Mouse (Mus musculus) hindbrain, postnatal 0 days (tissue): Measurements from ENCODE around the gene Nexn. TPM values are rescaled to one million over a fixed set of nuclear protein-coding genes. Genes with fewer than 3 reads are reported as not detected.
A peak's percentile ranks its signal among the peaks of the same experiment; 100 is the strongest.
"Not testable (repeated sequence)": the region's sequence is repeated elsewhere in the genome, so short reads cannot be mapped to it uniquely, and the experiment has no call there.

Experiments
- ATAC-seq: fragments of 200-750 bp; cut with Nextera tagmentation; 2 replicates; pipeline ENCODE4 v1.8.0; 2017; ENCODE audit warnings: mild to moderate bottlenecking, moderate TSS enrichment, moderate library complexity
- DNase-seq: peaks from one replicate; pipeline ENCODE4 v3.0.0-alpha.2; 2015; ENCODE audit warnings: low spot score
- H3K27ac ChIP-seq: fragments of 300-500 bp; sonication (generic); 2 replicates; pipeline ENCODE4 v1.5.1; 2014; ENCODE audit warnings: mild to moderate bottlenecking
- H3K27me3 ChIP-seq: fragments of 300-500 bp; sonication (generic); 2 replicates; pipeline ENCODE4 v1.6.1; 2014; ENCODE audit warnings: low read length, mixed read lengths; ENCODE audit not compliant: insufficient read depth
- H3K36me3 ChIP-seq: fragments of 300-500 bp; sonication (generic); 2 replicates; pipeline ENCODE4 v1.6.1; 2014; ENCODE audit warnings: low read length, mixed read lengths; ENCODE audit not compliant: insufficient read depth
- H3K4me1 ChIP-seq: fragments of 300-500 bp; sonication (generic); 2 replicates; pipeline ENCODE4 v1.6.1; 2014; ENCODE audit warnings: antibody characterized with exemption, low read length, mixed read lengths; ENCODE audit not compliant: insufficient read depth
- H3K4me2 ChIP-seq: fragments of 300-500 bp; sonication (generic); 2 replicates; pipeline ENCODE4 v1.6.1; 2014; ENCODE audit warnings: low read depth, mild to moderate bottlenecking, low read length, moderate library complexity, mixed read lengths
- H3K4me3 ChIP-seq: fragments of 300-500 bp; sonication (generic); 2 replicates; pipeline ENCODE4 v1.5.1; 2014; ENCODE audit warnings: low read length
- H3K9ac ChIP-seq: fragments of 300-500 bp; sonication (generic); replicated peaks from 2 replicates; pipeline ENCODE4 v1.6.1; 2014; ENCODE audit warnings: mild to moderate bottlenecking, low read length, moderate library complexity, mixed read lengths
- H3K9me3 ChIP-seq: fragments of 300-500 bp; sonication (generic); 2 replicates; pipeline ENCODE4 v1.6.1; 2016; ENCODE audit warnings: low read length, mixed read lengths
- CTCF ChIP-seq: IDR thresholded peaks from 2 replicates; pipeline ENCODE4 v1.5.1; 2016; ENCODE audit warnings: antibody characterized with exemption, control low read depth, low read depth
- WGBS: fragments of 180-500 bp; shearing (Covaris S2); extraction: QIAGEN DNeasy Blood & Tissue Kit; methylation state at CpG from one replicate; pipeline ENCODE4 v1.1.7; 2014; 5-methylcytosine and 5-hydroxymethylcytosine counted together
- polyA plus RNA-seq: library from polyadenylated mRNA; unstranded; fragments of >200 nt; fragmentation: Nextera tagmentation; extraction: Ambion mirVana; gene quantifications from 2 replicates; pipeline ENCODE4 v1.2.1, GENCODE M21; 2015
- total RNA-seq: library from RNA; depleted of rRNA; stranded (reverse); fragments of >200 nt; gene quantifications from 2 replicates; pipeline ENCODE4 v1.2.3, GENCODE M21; 2014

Gene Nexn
- total and polyA plus RNA-seq, 2 experiments from 2014 or later = 0.37 to 2.5 TPM

GRCm38 (mm10) chr3:152202942-152203341 is 63.2 kb downstream of the Nexn start:
- no peak overlapping the region for H3K9ac ChIP-seq
- H3K27ac ChIP-seq = no peak overlapping the region
- H3K4me1 ChIP-seq = no peaks in the 10 kb centered on the region
- DNase-seq (no peak), ATAC-seq (no peak)
- H3K4me3 ChIP-seq = no peak overlapping the region
- H3K27me3 ChIP-seq = no peaks in the 10 kb centered on the region
- H3K9me3 ChIP-seq = no peaks in the 10 kb centered on the region
- H3K4me2 ChIP-seq = no peak overlapping the region
- no peaks in the 10 kb centered on the region for H3K36me3 ChIP-seq
- no peak for TF ChIP-seq CTCF

GRCm38 (mm10) chr3:152201651-152202050 is 64.5 kb downstream of the Nexn start:
- H3K4me3 ChIP-seq = no peak overlapping the region
- DNase-seq = no peak
- no peak overlapping the region for H3K27ac ChIP-seq
- no peaks in the 10 kb centered on the region for H3K9me3 ChIP-seq
- WGBS = 91% methylated on average over 2 of the region's 2 CpGs
- H3K4me1 ChIP-seq = no peaks in the 10 kb centered on the region
- no peaks in the 10 kb centered on the region for H3K36me3 ChIP-seq
- ATAC-seq = no peak
- no peak for TF ChIP-seq CTCF
- no peaks in the 10 kb centered on the region for H3K27me3 ChIP-seq
- no peak overlapping the region for H3K4me2 ChIP-seq
- H3K9ac ChIP-seq = no peak overlapping the region

GRCm38 (mm10) chr3:152201181-152201580 is 65.0 kb downstream of the Nexn start:
- Histone ChIP-seq H3K36me3 (no peaks in the 10 kb centered on the region), H3K4me2 (no peak overlapping the region), H3K9me3 (no peaks in the 10 kb centered on the region), H3K27me3 (no peaks in the 10 kb centered on the region), H3K4me1 (no peaks in the 10 kb centered on the region), H3K4me3 (no peak overlapping the region), H3K9ac (no peak overlapping the region), H3K27ac (no peak overlapping the region)
- TF ChIP-seq CTCF = no peak
- DNase-seq (no peak), ATAC-seq (no peak)
- WGBS = 94% methylated on average over 3 of the region's 3 CpGs

- Histone ChIP-seq H3K4me2 (no peak overlapping the region), H3K36me3 (no peaks in the 10 kb centered on the region), H3K27ac (no peak overlapping the region), H3K27me3 (no peaks in the 10 kb centered on the region), H3K4me3 (no peak overlapping the region), H3K4me1 (no peaks in the 10 kb centered on the region), H3K9me3 (no peaks in the 10 kb centered on the region), H3K9ac (no peak overlapping the region)
- no peak for TF ChIP-seq CTCF
- WGBS = 69% methylated on average over 3 of the region's 3 CpGs
- ATAC-seq (no peak), DNase-seq (no peak)
These were observed 67.0 kb downstream of the Nexn start for GRCm38 (mm10) chr3:152199125-152199524.

- H3K36me3 ChIP-seq, H3K27ac ChIP-seq, H3K9me3 ChIP-seq, H3K9ac ChIP-seq, H3K4me3 ChIP-seq, ATAC-seq, H3K4me2 ChIP-seq, H3K4me1 ChIP-seq, H3K27me3 ChIP-seq, DNase-seq: not testable (repeated sequence)
- WGBS = 39% methylated on average over 2 of the region's 2 CpGs
These were observed 68.9 kb downstream of the Nexn start for GRCm38 (mm10) chr3:152197246-152197645.

GRCm38 (mm10) chr3:152193635-152194097 is 72.5 kb downstream of the Nexn start:
- H3K4me2 ChIP-seq = peak overlapping the region; percentile 74
- H3K9me3 ChIP-seq = no peaks in the 10 kb centered on the region
- TF ChIP-seq CTCF = peak; percentile 27
- peaks cover 4% of the 10 kb centered on the region; the same call in 1 of the 2 replicates for H3K4me1 ChIP-seq
- no peaks in the 10 kb centered on the region for H3K36me3 ChIP-seq
- peak overlapping the region; percentile 59 for H3K4me3 ChIP-seq
- DNase-seq (peak; percentile 95), ATAC-seq (peak; percentile 99)
- peak overlapping the region; percentile 56 for H3K9ac ChIP-seq
- peak overlapping the region; percentile 77 for H3K27ac ChIP-seq
- under 1% methylated on average over 17 of the region's 17 CpGs for WGBS
- no peaks in the 10 kb centered on the region for H3K27me3 ChIP-seq

GRCm38 (mm10) chr3:152193177-152193576 is 73.0 kb downstream of the Nexn start:
- no peak for ATAC-seq
- Histone ChIP-seq H3K36me3 (no peaks in the 10 kb centered on the region), H3K27ac (peak overlapping the region; percentile 77), H3K9me3 (no peaks in the 10 kb centered on the region), H3K4me2 (peak overlapping the region; percentile 74), H3K27me3 (no peaks in the 10 kb centered on the region), H3K4me1 (peaks cover 4% of the 10 kb centered on the region; the same call in 1 of the 2 replicates), H3K4me3 (peak overlapping the region; percentile 59), H3K9ac (peak overlapping the region; percentile 56)
- TF ChIP-seq CTCF = no peak
- WGBS = 4% methylated on average over 7 of the region's 7 CpGs
- no peak for DNase-seq
